In the genomic region with DNA sequence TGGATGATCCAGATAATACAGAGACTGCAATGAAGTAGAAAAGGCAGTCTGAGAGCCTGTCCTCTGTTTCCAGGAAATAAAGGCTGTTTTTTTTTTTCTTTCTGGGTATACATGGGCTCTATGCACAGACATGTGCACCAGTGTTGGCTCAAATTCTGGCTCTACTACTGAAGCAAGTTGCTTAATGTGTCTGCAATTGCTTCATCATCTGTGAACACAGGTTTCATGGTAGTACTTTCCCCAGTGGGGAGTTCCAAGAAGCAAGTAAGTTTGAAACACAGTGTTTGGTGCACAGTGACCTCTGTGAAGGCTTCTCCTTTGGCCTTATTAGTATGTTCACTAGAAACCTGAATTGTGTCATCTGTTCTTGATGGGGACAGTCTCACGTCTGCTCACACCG, we compare ENCODE assay signal across 15 mouse cellular contexts.
DNase-seq lines count a peak whose midpoint lies in the region.
"Had no signal": no experiment of that assay in that cellular context is flagged by ENCODE, and none has a peak within 500 bp of the region (broad histone marks: within the 10 kb centered on the region; RNA-seq: fewer than 3 reads in every experiment).

No protein-coding gene starts in this region.

- DNase-seq in adrenal gland, adult 2 months: peak; percentile 18
- DNase-seq in adrenal gland, postnatal 14 days: no peak
- DNase-seq in heart, adult 11 months: peak; percentile 62
- no peak for DNase-seq in heart, adult 9 months (ENCODE audit: low spot score in 2 of 2)
- DNase-seq in adipocyte (ENCODE audit: low spot score): peak; percentile 37
- DNase-seq in urinary bladder, adult 18-20 months (ENCODE audit: low spot score in 2 of 2): no peak
- DNase-seq: cerebellum, adult 18-20 months; cerebellum, adult 9-10 months; cerebellum, postnatal 14 days; forebrain, postnatal 0 days; gastrocnemius, adult 2 months; gastrocnemius, postnatal 25 days; heart, postnatal 10 days; heart, postnatal 36 days; kidney, adult 11 months had no signal

Comparison
In these comparisons a context has a peak if more than half of its experiments do, and no peak if none do; other contexts are left out.
1. DNase-seq: peak in adrenal gland, adult 2 months (single experiment), heart, adult 11 months (single experiment) and adipocyte (single experiment); none in adrenal gland, postnatal 14 days (single experiment), heart, adult 9 months (0 of 2) and urinary bladder, adult 18-20 months (0 of 2).